Mouse (Mus musculus) layer of hippocampus, adult 6 months (tissue): ENCODE results near the gene Panx3. TPM values are rescaled to one million over a fixed set of nuclear protein-coding genes. Genes with fewer than 3 reads are reported as not detected.

Experiments used
- long read RNA-seq, 2 experiments: library from polyadenylated mRNA; unstranded; transcript quantifications; one replicate each; pipeline ENCODE4 v2.0.0; 2019 to 2020
- polyA plus RNA-seq: library from polyadenylated mRNA; unstranded; fragments of <200 nt; fragmentation: Nextera tagmentation; gene quantifications from 2 replicates; pipeline ENCODE4 v1.2.3, GENCODE M21; 2021

Panx3 gene
- not detected in 2 replicates for polyA plus RNA-seq
- long read RNA-seq, experiment 1: 0 reads
- long read RNA-seq, experiment 2: 0 reads

GRCm38 (mm10) chr9:37669115-37669514 is at the start of gene Panx3:
Gene Panx3, minus strand, starts transcription at chr9:37669235.

GRCm38 (mm10) chr9:37716150-37716549 is 47.1 kb upstream of the Panx3 start, which contains the start of gene Olfr160:
Gene Olfr160, minus strand, starts transcription at chr9:37716250.

DNA sequence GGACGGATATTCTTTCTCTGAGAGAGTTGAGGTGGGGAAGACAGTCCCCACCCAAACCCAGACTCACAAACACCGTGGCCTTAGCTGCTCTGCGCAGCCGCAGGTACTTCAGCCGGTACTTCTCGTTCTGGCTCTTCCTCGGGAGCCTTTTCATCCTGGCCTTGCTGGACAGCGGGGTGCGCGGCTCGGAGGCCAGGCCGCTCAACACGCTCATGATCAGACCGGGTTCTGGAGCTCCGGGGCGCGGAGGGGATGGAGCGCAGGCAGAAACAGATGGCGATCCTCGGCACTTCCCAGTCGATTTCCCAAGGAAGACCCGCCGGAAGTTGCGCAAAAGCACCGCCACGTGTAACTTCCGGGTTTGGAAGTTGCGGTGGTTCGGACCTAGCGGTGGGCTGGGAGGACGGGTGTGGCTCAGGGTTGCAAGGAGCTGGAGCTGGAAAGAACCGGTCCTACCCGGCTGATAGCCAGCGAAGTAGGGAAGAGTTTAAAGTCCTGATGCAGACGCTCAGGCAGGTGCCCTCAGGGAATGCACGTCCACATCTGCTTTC is 12.0 kb downstream of the Panx3 start, which contains the start of gene Tbrg1:
Tbrg1 (minus strand) TSS at position 382 of the 551 bp plus-strand sequence.

DNA sequence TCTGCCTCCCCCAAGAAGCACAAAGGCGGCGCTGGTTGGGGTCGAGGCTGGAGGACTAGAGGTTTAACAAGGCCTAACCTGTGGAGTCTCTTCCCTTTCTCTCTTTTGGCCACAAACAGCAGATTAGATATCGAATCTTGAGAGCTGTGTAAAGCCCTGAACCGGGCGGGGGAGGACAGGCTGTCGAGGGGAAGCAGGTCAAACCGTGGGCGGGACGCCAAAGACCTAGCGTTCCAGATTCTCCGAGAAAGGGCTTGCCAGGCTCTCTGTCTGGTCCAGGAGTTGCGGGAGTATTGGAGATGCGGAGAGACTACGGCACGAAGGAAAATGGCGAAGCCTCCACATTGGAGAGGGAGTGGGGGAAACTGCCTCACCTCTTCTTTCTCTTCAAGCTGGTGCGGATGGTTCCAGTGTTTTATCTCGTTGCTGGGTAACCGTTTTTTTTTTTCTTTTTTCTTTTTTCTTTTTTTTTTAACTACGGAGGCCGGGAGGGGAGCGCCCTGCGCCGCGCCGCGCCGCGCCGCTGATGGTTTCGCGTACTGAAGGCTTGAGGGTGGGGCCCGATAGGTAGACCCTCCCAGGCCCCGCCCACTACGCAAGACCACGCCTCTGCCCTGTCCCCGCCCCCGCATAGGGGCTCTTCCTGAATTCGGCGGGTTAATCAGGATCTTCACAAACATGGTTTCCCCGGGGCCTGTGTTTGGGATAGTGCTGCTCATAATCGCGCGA is 55.7 kb downstream of the Panx3 start, which contains the start of gene Spa17:
Spa17 (minus strand) TSS at position 541 of the 729 bp plus-strand sequence.

Other genes with a start within 250 kb of the Panx3 start
- gene Robo3, start 236.0 kb downstream of the Panx3 start, polyA plus RNA-seq: 0.30 and 0.49 TPM in 2 replicates
- gene Msantd2, start 179.9 kb downstream of the Panx3 start, polyA plus RNA-seq: 1.7 and 2.8 TPM in 2 replicates
- gene Esam, start 141.2 kb downstream of the Panx3 start, polyA plus RNA-seq: 17.9 and 24.5 TPM in 2 replicates
- 1.1 and 1.3 TPM in 2 replicates for gene Vsig2, start 130.0 kb downstream of the Panx3 start, polyA plus RNA-seq
- gene Nrgn, start 116.3 kb downstream of the Panx3 start, polyA plus RNA-seq: 108 and 127 TPM in 2 replicates
- gene Siae, start 113.5 kb downstream of the Panx3 start, polyA plus RNA-seq: 13.2 and 14.7 TPM in 2 replicates
- gene Spa17, start 55.5 kb downstream of the Panx3 start, polyA plus RNA-seq: 8.1 and 9.8 TPM in 2 replicates
- gene Tbrg1, start 11.9 kb downstream of the Panx3 start, polyA plus RNA-seq: 69.4 and 73.3 TPM in 2 replicates
- not detected in 2 replicates for gene Olfr160, start 47.0 kb upstream of the Panx3 start, polyA plus RNA-seq
- not detected in 2 replicates for gene Olfr874, start 75.9 kb upstream of the Panx3 start, polyA plus RNA-seq
- gene Olfr875, start 102.6 kb upstream of the Panx3 start, polyA plus RNA-seq: not detected in 2 replicates
- not detected in 2 replicates for gene Olfr876, start 133.8 kb upstream of the Panx3 start, polyA plus RNA-seq
- not detected in 2 replicates for gene Olfr877, start 185.0 kb upstream of the Panx3 start, polyA plus RNA-seq
- not detected in 2 replicates for gene Olfr145, start 227.5 kb upstream of the Panx3 start, polyA plus RNA-seq
- not detected in 2 replicates for gene Olfr878, start 248.6 kb upstream of the Panx3 start, polyA plus RNA-seq